In genomic region chr1:7956159-7956558, GRCm38 (mm10) we compare ENCODE assay signal across 30 mouse cellular contexts.
"Had no signal": no experiment of that assay in that cellular context is flagged by ENCODE, and none has a peak within 500 bp of the region (broad histone marks: within the 10 kb centered on the region; RNA-seq: fewer than 3 reads in every experiment).

No protein-coding gene starts in this region.

- H3K36me3 ChIP-seq: limb, embryonic 10.5 days; limb, embryonic 12.5 days; limb, embryonic 13.5 days; limb, embryonic 15.5 days; liver, embryonic 12.5 days; liver, embryonic 13.5 days; liver, embryonic 15.5 days; lung, embryonic 15.5 days; midbrain, embryonic 10.5 days; midbrain, embryonic 12.5 days; midbrain, embryonic 13.5 days; midbrain, embryonic 15.5 days; neural tube, embryonic 12.5 days had no signal

- H3K4me1 ChIP-seq: limb, embryonic 10.5 days; limb, embryonic 12.5 days; limb, embryonic 13.5 days; limb, embryonic 15.5 days; liver, embryonic 12.5 days; liver, embryonic 13.5 days; liver, embryonic 15.5 days; lung, embryonic 15.5 days; megakaryocyte, embryonic 14.5 days; midbrain, embryonic 10.5 days; midbrain, embryonic 12.5 days; midbrain, embryonic 13.5 days; midbrain, embryonic 15.5 days; neural tube, embryonic 12.5 days had no signal

- H3K4me3 ChIP-seq: limb, embryonic 10.5 days; limb, embryonic 12.5 days; limb, embryonic 13.5 days; limb, embryonic 15.5 days; liver, embryonic 12.5 days; liver, embryonic 13.5 days; liver, embryonic 15.5 days; lung, embryonic 15.5 days; megakaryocyte, embryonic 14.5 days; midbrain, embryonic 10.5 days; midbrain, embryonic 12.5 days; midbrain, embryonic 13.5 days; midbrain, embryonic 15.5 days; myocyte; neural tube, embryonic 12.5 days had no signal

- H3K9me3 ChIP-seq: limb, embryonic 10.5 days; limb, embryonic 12.5 days; limb, embryonic 13.5 days; limb, embryonic 15.5 days; liver, embryonic 12.5 days; liver, embryonic 13.5 days; liver, embryonic 15.5 days; lung, embryonic 15.5 days; megakaryocyte, embryonic 14.5 days; midbrain, embryonic 10.5 days; midbrain, embryonic 12.5 days; midbrain, embryonic 13.5 days; midbrain, embryonic 15.5 days; neural tube, embryonic 12.5 days had no signal

- H3K4me2 ChIP-seq: limb, embryonic 12.5 days; limb, embryonic 13.5 days; limb, embryonic 15.5 days; liver, embryonic 12.5 days; liver, embryonic 13.5 days; liver, embryonic 15.5 days; lung, embryonic 14.5 days; lung, embryonic 15.5 days; midbrain, embryonic 11.5 days; midbrain, embryonic 12.5 days; midbrain, embryonic 13.5 days; midbrain, embryonic 15.5 days; neural tube, embryonic 12.5 days had no signal

- H3K27me3 ChIP-seq: limb, embryonic 12.5 days; limb, embryonic 13.5 days; limb, embryonic 15.5 days; liver, embryonic 12.5 days; liver, embryonic 13.5 days; liver, embryonic 15.5 days; lung, embryonic 15.5 days; megakaryocyte, embryonic 14.5 days; midbrain, embryonic 12.5 days; midbrain, embryonic 13.5 days; midbrain, embryonic 15.5 days; neural tube, embryonic 12.5 days had no signal

- H3K9ac ChIP-seq: limb, embryonic 12.5 days; limb, embryonic 13.5 days; limb, embryonic 15.5 days; liver, embryonic 12.5 days; liver, embryonic 13.5 days; liver, embryonic 14.5 days; liver, embryonic 15.5 days; lung, embryonic 14.5 days; lung, embryonic 15.5 days; midbrain, embryonic 12.5 days; midbrain, embryonic 13.5 days; midbrain, embryonic 15.5 days; neural tube, embryonic 12.5 days had no signal

- H3K27ac ChIP-seq: limb, embryonic 10.5 days; limb, embryonic 12.5 days; limb, embryonic 13.5 days; limb, embryonic 15.5 days; liver, embryonic 12.5 days; liver, embryonic 13.5 days; liver, embryonic 14.5 days; liver, embryonic 15.5 days; lung, embryonic 15.5 days; macrophage; midbrain, embryonic 10.5 days; midbrain, embryonic 12.5 days; midbrain, embryonic 13.5 days; midbrain, embryonic 15.5 days; neural tube, embryonic 12.5 days had no signal

- DNase-seq: left cerebral cortex, postnatal 4 days; liver; liver, embryonic 13.5 days; lung, adult 18-20 months; lung, adult 2 months; lung, embryonic 14.5 days; lung, postnatal 10 days; lung, postnatal 14 days; lung, postnatal 36 days; lung, postnatal 4 days; midbrain, embryonic 14.5 days had no signal

- ATAC-seq: liver, embryonic 12.5 days; lung, postnatal 0 days; midbrain, embryonic 13.5 days; midbrain, embryonic 15.5 days; midbrain, embryonic 16.5 days had no signal
